Mouse (Mus musculus) right cerebral cortex, postnatal 10 days (tissue): ENCODE measurements at regions not wholly inside any gene's neighbourhood (a gene's known extent, or its start where the extent isn't known, plus 50 kb on each side); places are given as distances from the start of the nearest gene placed in this dataset.
"Not testable (repeated sequence)": the region's sequence is repeated elsewhere in the genome, so short reads cannot be mapped to it uniquely, and the experiment has no call there.

ENCODE experiments used
- DNase-seq, 2 experiments: peaks; one replicate each; pipeline ENCODE4 v3.0.0; 2021; ENCODE audit warnings: low spot score in 2 of 2

GRCm38 (mm10) chr14:71113198-71113597 is 513.6 kb upstream of the Fam160b2 start:
- no peak for DNase-seq

DNA sequence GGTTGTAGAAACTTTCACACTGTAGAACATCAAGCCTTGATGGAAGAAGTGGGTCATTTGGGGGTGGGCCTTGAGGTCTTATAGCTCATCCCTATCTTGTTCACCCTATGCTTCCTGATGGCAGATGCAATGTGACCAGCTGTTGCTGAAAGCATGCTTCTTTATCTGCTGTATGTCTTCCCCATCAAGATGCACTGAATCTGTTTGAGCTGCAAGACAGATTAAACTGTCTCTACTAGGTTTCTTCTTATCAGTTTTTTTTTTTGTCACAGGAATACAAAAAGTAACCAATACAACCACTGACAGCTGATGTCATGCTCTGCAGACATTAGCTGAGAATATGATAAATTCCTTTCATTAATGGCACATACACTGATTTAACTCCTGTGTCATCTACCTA is 505.0 kb upstream of the Fam160b2 start:
- DNase-seq, result no peak

GRCm38 (mm10) chr14:71103955-71104354 is 504.3 kb upstream of the Fam160b2 start:
- no peak for DNase-seq

- DNase-seq, result no peak
These were observed 496.2 kb upstream of the Fam160b2 start for GRCm38 (mm10) chr14:71095661-71096422.

- peak; percentile 36 to 44 for DNase-seq
These were observed 493.1 kb upstream of the Fam160b2 start for GRCm38 (mm10) chr14:71092626-71093326.

DNA sequence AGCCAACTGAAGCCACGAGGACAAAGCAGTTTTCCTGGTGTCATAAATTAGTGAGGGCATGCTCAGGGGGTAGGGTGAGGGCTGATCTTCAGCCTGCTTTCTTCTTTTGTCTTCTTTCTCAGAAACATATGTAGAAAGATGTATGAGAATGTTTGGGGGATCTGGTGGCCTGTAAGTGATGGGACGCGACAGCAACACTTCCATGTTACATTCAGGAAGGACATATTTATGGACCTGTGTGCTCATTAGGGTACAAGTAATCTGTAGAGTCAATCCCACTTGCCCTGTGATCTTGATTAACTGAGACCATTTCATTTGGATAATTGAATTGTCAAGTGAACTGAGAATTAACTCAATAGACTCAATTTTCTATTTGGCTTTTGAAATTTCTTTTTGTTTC is 486.1 kb upstream of the Fam160b2 start:
- DNase-seq, result no peak

GRCm38 (mm10) chr14:71082327-71082726 is 482.7 kb upstream of the Fam160b2 start:
- DNase-seq, result no peak

DNA sequence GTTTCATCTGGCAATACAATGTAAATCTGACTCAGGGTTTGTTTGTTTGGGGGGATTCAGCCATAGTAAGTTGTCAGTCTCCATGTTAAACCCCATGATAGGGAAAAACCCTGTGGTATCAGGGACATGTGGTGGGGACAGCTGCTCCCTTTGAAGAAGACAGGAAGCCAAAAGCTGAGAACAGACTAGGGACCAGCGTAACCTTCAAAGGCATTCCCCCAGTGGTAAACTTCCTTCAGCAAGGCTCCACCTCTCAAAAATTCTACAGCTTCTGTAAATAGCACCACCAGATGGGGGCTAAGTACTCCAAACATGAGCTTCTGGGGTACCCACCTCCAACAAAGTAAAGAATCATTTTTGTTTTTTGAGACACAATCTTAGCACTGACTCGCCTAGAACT is 476.0 kb upstream of the Fam160b2 start:
- no peak for DNase-seq

DNA sequence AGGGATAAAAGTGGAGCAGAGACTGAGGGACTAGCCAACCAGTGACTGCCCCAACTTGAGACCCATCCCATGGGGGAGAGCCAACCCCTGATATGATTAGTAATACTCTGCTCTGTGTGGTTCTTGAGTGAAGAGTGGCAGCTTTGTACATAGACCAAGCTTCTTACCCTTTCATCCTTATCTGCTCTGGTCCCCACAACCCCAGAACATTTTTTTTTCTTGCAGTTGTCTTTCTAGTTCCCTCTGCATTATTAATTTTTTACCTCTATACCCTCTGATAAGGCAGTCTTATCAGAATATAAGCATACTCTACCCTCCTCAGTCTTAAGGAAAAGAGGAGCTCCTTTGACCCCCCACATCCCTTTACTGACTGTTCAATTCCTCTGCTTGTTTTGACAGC is 474.4 kb upstream of the Fam160b2 start:
- no peak for DNase-seq

DNA sequence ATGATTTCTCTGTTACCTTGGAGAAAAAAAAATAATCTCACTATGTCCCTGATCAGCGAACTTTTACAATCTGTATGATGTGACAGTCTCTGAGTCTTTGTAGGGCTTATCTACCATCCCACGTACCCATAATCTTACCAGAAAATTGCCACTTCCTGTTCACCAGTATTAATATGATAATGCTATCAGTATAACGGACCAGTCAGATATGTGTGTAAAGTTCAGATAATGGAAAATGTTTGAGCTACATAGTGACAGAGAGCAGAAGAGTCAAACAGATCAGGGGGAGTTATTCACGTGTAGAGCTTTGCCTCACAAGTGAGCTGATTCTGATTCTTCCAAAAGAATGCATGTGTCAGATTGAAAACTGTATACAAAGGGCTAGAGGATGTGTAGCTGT is 466.0 kb upstream of the Fam160b2 start:
- DNase-seq, result no peak

- no peak for DNase-seq
These were observed 457.0 kb upstream of the Fam160b2 start for GRCm38 (mm10) chr14:71056601-71057000.

- DNase-seq, result no peak
These were observed 455.8 kb upstream of the Fam160b2 start for GRCm38 (mm10) chr14:71055480-71055879.

- DNase-seq, result no peak
These were observed 454.4 kb upstream of the Fam160b2 start for GRCm38 (mm10) chr14:71053788-71054641.

- no peak for DNase-seq
These were observed 447.5 kb upstream of the Fam160b2 start for GRCm38 (mm10) chr14:71047096-71047495.

DNA sequence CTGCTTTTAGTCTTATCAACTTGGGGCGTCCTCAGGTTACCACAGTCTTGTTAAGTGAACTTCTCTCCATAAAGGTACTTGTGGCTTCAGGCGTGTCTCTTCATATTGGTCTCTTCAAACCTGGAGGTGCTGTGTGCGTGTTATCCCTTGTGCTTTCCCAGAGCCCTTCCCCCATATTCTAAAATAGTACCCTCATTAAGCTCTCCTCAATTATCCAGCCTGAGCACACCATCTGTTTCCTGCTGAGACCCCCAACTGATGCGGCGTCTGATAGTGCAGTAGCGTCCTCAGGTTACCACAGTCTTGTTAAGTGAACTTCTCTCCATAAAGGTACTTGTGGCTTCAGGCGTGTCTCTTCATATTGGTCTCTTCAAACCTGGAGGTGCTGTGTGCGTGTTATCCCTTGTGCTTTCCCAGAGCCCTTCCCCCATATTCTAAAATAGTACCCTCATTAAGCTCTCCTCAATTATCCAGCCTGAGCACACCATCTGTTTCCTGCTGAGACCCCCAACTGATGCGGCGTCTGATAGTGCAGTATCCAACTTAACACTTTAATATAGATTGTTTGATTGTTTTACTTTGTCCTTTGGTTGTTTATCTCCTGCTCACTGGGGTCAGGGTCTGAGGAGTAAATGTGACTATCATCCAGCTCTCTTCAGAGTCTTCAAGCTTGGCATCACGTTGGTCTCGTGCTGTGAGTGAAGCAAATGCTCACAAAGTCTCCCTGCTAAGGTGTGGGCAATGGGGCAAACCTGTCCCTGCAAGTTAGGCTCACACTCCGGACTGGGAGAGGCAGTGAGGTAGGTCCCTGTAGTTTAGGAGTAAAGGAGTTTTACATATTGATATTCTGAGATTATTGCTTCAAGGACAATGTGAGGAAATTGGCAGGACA is 444.5 kb upstream of the Fam160b2 start:
- DNase-seq, result not testable (repeated sequence)

DNA sequence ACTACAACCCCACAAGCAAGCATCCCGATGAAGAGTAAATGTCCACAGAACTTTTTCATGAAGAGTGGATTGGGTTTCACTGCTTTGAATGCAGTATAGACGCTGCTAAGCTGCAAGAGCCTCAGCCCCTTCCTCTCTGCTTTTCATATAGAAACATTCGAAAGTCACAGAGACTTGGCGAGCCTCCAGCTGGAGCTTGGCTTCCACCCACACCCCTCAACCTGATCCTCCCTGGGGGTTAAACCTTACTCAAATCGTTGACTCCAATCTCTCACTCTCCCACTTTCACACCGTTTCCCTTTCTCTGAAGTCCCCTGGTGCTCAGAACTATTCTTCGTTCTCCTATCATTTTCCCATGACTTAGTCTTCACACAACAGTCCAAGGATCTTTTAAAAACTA is 437.0 kb upstream of the Fam160b2 start:
- DNase-seq, result no peak

DNA sequence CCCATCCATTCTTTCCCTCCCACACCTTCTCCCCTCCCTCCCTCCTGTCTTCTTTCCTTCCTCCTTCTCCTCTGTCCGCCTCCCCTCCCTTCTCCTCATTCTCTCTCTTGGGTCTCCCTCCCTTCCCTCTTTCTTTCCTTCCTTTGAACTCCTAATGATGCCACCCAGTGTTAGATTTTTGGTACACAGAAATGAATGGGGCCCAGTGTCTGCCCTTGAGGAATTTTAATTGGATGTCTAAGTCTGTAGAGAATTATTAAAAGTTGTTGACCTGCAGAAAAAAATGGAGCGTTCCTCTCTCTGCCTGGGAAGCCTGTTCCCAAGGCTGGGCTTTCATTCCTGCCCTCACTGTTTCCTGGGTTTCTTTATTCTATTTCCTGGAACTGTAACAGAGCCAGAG is 434.0 kb upstream of the Fam160b2 start:
- DNase-seq, result no peak

DNA sequence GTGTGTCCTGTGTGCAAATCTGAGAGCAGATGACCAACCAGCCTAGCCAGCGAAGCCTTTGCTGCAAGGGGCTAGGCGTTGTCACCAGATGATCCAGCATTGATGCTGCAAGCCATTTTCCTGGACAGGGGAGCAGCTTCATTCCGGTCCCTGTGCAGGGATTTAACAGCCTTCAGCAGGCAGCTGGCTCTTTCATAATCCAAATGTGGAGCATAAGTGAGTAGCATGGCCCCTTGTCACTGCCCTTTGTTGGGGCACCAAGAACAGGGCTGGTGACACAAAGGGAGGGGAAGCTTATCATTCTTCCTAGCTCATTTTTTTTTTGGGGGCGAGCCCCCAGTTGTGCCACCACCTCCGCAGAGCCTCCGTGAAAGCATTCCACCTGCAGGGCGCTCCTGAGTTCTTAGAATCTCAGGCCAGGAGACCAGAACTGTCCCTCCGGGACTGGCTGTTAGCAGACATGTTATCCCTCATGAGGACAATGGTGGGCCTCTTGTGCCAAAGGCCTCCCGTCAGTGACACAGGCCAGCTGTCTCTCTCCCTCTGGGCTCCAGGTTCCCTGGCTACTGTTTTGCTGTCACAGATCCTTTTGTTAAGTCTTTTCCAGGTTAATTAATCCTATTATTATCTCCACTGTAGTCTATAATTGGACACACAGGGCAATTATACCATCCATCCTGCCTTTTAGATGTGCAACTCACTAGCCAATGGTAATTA is 430.7 kb upstream of the Fam160b2 start:
- no peak for DNase-seq
